Mouse (Mus musculus) naive thymus-derived CD4-positive, alpha-beta T cell, adult 2 months (primary cell): Measurements from ENCODE around the gene Car9.
"Not testable (repeated sequence)": the region's sequence is repeated elsewhere in the genome, so short reads cannot be mapped to it uniquely, and the experiment has no call there.

Experiments
- DNase-seq: peaks from one replicate; pipeline ENCODE4 v3.0.0-alpha.2; 2011; ENCODE audit warnings: low read depth

Car9 gene

GRCm38 (mm10) chr4:43530081-43530501 lies 23.3 kb downstream of the Car9 start:
- DNase-seq = no peak

- DNase-seq = peak; percentile 91
Measured at GRCm38 (mm10) chr4:43530581-43530980, 23.8 kb downstream of the Car9 start.

- no peak for DNase-seq
Measured at GRCm38 (mm10) chr4:43533270-43533669, 26.5 kb downstream of the Car9 start.

GRCm38 (mm10) chr4:43535628-43536027 lies 28.9 kb downstream of the Car9 start:
- no peak for DNase-seq

- DNase-seq = no peak
Measured at GRCm38 (mm10) chr4:43536031-43536430, 29.3 kb downstream of the Car9 start.

GRCm38 (mm10) chr4:43542044-43542443 lies 35.3 kb downstream of the Car9 start:
- no peak for DNase-seq

GRCm38 (mm10) chr4:43546375-43547047 lies 39.7 kb downstream of the Car9 start:
- DNase-seq = no peak

GRCm38 (mm10) chr4:43547160-43547559 lies 40.4 kb downstream of the Car9 start:
- no peak for DNase-seq

- no peak for DNase-seq
Measured at GRCm38 (mm10) chr4:43549055-43549454, 42.3 kb downstream of the Car9 start.

- DNase-seq = not testable (repeated sequence)
Measured at GRCm38 (mm10) chr4:43551854-43552253, 45.1 kb downstream of the Car9 start.

GRCm38 (mm10) chr4:43552437-43552836 lies 45.7 kb downstream of the Car9 start:
- no peak for DNase-seq

GRCm38 (mm10) chr4:43553891-43554290 lies 47.1 kb downstream of the Car9 start:
- no peak for DNase-seq

- DNase-seq = no peak
Measured at GRCm38 (mm10) chr4:43555926-43556325, 49.2 kb downstream of the Car9 start.

GRCm38 (mm10) chr4:43558028-43558630 lies 51.4 kb downstream of the Car9 start:
- no peak for DNase-seq

- peak; percentile 70 for DNase-seq
Measured at GRCm38 (mm10) chr4:43558631-43559356, 52.0 kb downstream of the Car9 start.

- peak; percentile 22 for DNase-seq
Measured at GRCm38 (mm10) chr4:43559519-43560242, 52.9 kb downstream of the Car9 start.

- no peak for DNase-seq
Measured at GRCm38 (mm10) chr4:43560243-43560611, 53.5 kb downstream of the Car9 start.

GRCm38 (mm10) chr4:43560976-43561375 lies 54.2 kb downstream of the Car9 start:
- DNase-seq = peak; percentile 41

- DNase-seq = peak; percentile 23
Measured at GRCm38 (mm10) chr4:43561436-43561996, 54.8 kb downstream of the Car9 start.

GRCm38 (mm10) chr4:43561997-43562768 lies 55.4 kb downstream of the Car9 start, which contains the start of the genes Creb3 and Tln1:
TSS of gene Creb3 (plus strand) at chr4:43562332.
TSS of gene Tln1 (minus strand) at chr4:43562691.
- DNase-seq = peak; percentile 94
